Mouse (Mus musculus): ENCODE data around the gene Defb19.

Gene Defb19

DNA sequence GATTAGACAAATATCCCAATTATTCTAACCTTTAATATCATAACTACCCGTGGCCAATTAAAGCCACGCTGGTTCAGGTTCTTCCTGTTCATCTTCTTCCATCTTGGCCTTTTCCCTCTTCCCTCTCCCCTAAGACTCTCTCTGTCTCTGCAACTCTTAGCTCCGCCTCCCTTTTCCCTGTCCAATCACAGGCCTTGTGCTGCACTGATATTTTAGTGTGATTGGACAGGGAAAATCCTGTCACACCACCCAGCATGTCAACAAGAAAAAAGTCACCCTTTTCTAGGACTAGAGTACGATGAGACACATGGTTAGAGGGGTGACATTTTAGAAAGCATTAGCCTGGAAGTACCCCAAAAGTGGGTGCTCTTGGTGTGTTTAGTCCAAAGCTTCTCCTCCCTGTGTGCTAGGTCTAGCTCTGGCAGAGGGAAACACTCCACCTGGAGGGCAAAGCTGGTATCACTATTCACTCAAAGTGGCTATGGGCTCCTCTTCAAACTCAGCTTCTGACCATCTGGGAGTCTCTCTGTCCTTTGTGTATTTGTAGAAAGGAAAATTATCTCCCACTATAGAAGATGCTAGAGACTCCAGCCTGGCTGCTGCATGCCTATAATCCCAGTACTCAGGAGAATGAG is 6.9 kb upstream of the Defb19 start:
- DNase-seq (ENCODE audit: low read depth, low spot score): no peak

DNA sequence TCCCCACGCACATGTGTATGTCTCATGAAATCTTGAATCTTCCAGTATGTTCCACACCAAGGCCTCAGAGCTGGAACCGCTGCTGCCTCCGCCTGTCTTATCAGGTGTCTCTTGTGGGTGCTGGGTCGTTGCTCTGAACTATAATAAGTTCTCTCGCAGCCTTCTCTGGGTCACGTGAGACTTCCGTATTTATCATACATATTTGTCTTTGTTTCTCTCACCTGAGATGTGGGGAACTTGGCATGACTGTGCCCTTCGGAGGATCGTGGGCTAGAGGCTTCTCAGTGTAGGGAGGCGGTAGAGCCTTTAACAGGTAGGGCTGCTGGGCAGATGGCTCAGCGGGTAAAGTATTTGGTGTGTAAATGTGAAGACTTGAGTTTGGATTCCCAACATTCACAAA is 500 bp upstream of the Defb19 start:
- DNase-seq (ENCODE audit: low read depth, low spot score): no peak

- DNase-seq (ENCODE audit: low read depth, low spot score): no peak
These were observed 6.6 kb downstream of the Defb19 start for GRCm38 (mm10) chr2:152573484-152573883.

- DNase-seq (ENCODE audit: low read depth, low spot score): no peak
These were observed 7.9 kb downstream of the Defb19 start, which contains the start of gene Defb21 for GRCm38 (mm10) chr2:152572114-152572794. Gene Defb21 (plus strand): TSS chr2:152572744.

GRCm38 (mm10) chr2:152570313-152570712 is 9.8 kb downstream of the Defb19 start:
- DNase-seq (ENCODE audit: low read depth, low spot score): no peak

DNA sequence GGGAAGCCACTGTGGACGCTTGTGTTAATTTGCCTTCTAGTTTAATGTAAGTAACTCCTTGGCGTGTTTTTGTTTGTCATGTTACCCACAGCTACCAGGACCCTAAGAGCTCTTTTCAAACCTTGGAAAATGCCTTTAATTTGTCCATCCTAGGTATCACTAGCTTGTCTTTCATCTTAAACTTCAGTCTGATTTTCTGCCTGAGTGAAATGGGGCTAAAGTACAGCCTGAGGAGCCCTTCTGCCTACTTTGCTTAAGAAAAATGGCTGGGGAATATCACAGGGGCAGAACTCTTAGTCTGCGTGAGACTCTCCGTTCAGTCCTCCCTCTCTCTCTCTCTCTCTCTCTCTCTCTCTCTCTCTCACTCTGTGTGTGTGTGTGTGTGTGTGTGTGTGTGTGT is 10.2 kb downstream of the Defb19 start:
- DNase-seq (ENCODE audit: low read depth, low spot score): no peak

DNA sequence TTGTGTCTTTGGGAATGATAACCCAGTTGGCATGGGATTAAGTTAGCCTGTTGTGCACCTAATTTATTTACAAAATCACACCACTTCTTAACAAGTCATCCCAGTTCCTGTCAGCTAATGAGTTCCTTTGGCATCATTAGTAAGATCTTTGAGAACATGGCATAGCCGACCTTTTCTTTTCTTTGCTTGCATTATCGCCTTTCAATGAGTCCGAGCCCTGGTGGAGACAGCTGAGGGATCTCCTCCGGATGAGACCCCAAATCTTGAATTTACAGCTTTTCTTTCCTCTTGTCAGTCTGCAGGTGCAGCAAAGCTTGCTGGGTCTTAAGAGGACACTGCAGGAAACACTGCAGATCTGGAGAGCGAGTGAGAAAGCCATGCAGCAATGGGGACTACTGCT is 11.1 kb downstream of the Defb19 start, which contains the start of gene Gm17416:
Gene Gm17416, plus strand, starts transcription at position 301 of the 400 bp plus-strand sequence.
- DNase-seq (ENCODE audit: low read depth, low spot score): no peak

DNA sequence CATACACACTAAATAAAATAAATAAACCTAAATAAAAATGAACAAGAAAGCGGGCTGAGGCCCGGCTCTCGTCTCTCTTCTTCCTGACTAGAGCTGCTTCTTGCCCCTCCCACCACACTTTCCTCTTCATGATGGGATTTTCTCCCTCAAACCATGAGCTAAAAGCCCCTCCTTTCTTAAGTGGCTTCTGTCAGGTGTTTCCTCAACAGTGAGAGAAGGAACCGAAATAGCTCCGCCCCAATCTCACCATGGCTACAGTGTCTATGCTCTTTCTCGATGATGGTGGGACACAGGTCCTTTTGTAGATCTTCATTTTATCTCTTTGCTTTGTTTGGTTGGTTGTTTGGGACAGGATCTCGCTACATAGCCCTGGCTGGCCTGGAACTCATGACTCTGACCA is 23.5 kb downstream of the Defb19 start:
- DNase-seq (ENCODE audit: low read depth, low spot score): no peak

DNA sequence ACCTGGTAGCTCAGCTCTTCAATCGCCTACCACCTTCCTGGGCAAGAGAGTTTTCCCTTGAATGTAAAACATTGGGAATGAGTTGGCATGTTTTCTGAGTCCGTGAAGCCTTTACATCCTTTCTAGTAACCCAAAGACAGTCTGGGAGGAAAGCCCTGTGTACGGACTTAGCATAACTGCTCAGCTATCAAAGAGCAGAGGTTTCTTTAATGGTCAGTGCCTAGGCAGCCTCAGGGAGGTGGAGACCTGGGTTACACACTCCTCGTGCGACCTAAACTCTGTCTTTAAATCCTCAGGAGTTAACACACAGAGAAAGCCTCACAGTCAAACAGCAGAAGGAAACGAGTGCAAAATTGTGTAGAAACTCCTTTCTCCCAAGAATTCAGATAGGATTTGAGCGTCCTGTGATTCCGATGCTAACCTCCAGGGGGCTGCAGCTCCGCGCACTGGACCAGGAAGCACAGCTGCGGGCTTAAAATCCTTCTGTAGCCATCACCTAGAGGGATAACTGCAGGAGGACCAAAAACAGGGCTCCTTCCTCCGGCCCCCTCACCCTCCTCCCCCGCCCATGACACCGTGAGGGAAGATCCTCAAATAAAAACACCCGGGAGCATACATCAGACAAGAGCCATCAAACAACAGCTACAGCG is 26.2 kb downstream of the Defb19 start:
- peak; percentile 64 for DNase-seq (ENCODE audit: low read depth, low spot score)

DNA sequence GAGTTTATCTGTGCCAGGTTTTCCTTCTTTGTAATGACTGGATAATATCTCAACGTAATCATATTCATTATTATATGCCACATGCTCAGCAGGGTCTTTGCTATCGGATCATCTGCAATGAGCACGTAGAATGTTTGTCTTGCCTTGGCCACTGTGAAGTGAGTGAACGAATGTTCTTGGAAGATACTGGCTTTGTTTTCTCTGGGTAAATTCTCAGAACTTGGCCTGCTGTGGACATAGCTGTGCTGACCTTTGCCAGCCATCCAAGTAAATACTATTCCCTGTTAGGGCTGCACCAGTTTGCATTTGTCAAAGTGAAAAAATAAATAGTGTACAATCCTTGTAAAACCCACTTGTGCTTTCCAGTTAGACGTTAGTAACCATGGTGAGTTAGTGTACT is 32.0 kb downstream of the Defb19 start:
- no peak for DNase-seq (ENCODE audit: low read depth, low spot score)

DNA sequence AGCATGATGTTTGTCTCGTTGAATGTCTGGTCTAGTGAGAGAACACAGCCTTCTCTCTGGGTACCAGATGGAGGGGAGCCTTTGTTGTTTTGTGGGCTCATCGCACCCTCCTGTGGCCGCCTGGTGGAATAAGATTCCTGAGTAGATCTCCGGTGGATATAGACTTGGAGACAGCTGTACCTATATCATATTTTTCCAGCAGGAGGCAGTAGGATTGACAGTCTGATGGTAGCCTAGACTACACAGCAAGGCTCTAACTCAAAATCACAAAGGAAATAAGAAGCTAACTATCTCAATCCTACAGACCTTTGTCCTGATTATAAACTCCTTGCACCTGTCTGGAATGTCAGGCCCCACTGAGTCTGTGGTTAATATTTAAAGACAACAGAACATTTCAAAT is 35.4 kb downstream of the Defb19 start:
- peak; percentile 49 for DNase-seq (ENCODE audit: low read depth, low spot score)

DNA sequence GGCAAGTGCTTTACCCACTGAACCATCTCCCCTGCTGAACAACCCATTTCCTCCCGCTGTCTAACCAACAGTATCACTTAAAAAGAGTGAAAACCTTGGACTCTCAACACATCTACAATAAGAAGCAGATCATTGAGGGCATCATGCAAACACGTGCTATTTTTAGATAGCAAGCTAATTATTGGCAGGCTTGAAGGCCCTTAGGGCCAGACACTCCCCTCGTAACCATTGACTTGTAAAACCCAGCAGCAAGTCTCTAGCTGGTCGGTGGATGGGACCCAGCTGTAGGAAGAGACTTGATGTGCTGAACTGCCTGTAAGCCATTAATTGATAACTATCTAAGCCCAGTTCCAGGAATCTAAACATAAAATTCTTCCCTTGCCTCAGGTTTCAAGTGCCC is 36.6 kb downstream of the Defb19 start:
- peak; percentile 4 for DNase-seq (ENCODE audit: low read depth, low spot score)

GRCm38 (mm10) chr2:152542897-152543296 is 37.2 kb downstream of the Defb19 start:
- DNase-seq (ENCODE audit: low read depth, low spot score): no peak

- no peak for DNase-seq (ENCODE audit: low read depth, low spot score)
These were observed 38.1 kb downstream of the Defb19 start for GRCm38 (mm10) chr2:152541979-152542378.

- DNase-seq (ENCODE audit: low read depth, low spot score): no peak
These were observed 40.0 kb downstream of the Defb19 start, which contains the start of gene Defb29 for GRCm38 (mm10) chr2:152539944-152540710. Gene Defb29 (minus strand): TSS chr2:152540098.
